Mouse (Mus musculus) hindbrain, embryonic 15.5 days (tissue): ENCODE data around the gene Mup1. TPM values are rescaled to one million over a fixed set of nuclear protein-coding genes. Genes with fewer than 3 reads are reported as not detected.
"Not testable (repeated sequence)": the region's sequence is repeated elsewhere in the genome, so short reads cannot be mapped to it uniquely, and the experiment has no call there.

Source experiments
- ATAC-seq: fragments of 200-750 bp; cut with Nextera tagmentation; 2 replicates; pipeline ENCODE4 v1.8.0; 2017; ENCODE audit warnings: low read depth, moderate number of reproducible peaks, moderate TSS enrichment; ENCODE audit not compliant: low FRiP score
- H3K27ac ChIP-seq: fragments of 300-500 bp; sonication (generic); replicated peaks from 2 replicates; pipeline ENCODE4 v1.5.1; 2015; ENCODE audit warnings: mild to moderate bottlenecking, inconsistent platforms
- H3K27me3 ChIP-seq: fragments of 300-500 bp; sonication (generic); 2 replicates; pipeline ENCODE4 v1.6.1; 2015; ENCODE audit warnings: control low read depth, inconsistent platforms
- H3K36me3 ChIP-seq: fragments of 300-500 bp; sonication (generic); 2 replicates; pipeline ENCODE4 v1.6.1; 2015; ENCODE audit warnings: control low read depth, inconsistent platforms
- H3K4me1 ChIP-seq: fragments of 300-500 bp; sonication (generic); replicated peaks from 2 replicates; pipeline ENCODE4 v1.6.1; 2015; ENCODE audit warnings: control low read depth, inconsistent platforms
- H3K4me2 ChIP-seq: fragments of 300-500 bp; sonication (generic); 2 replicates; pipeline ENCODE4 v1.6.1; 2015; ENCODE audit warnings: moderate library complexity, mild to moderate bottlenecking, inconsistent platforms
- H3K4me3 ChIP-seq: fragments of 300-500 bp; sonication (generic); 2 replicates; pipeline ENCODE4 v1.5.1; 2015; ENCODE audit warnings: mild to moderate bottlenecking, inconsistent platforms
- H3K9ac ChIP-seq: fragments of 300-500 bp; sonication (generic); 2 replicates; pipeline ENCODE4 v1.6.1; 2015; ENCODE audit warnings: inconsistent platforms
- H3K9me3 ChIP-seq: fragments of 300-500 bp; sonication (generic); 2 replicates; pipeline ENCODE4 v1.6.1; 2016; ENCODE audit warnings: control low read depth, inconsistent platforms
- WGBS: fragments of 180-500 bp; shearing (Covaris S2); methylation state at CpG from one replicate; pipeline ENCODE4 v1.1.7; 2015; 5-methylcytosine and 5-hydroxymethylcytosine counted together
- polyA plus RNA-seq: library from polyadenylated mRNA; unstranded; fragments of >200 nt; fragmentation: Nextera tagmentation; extraction: Ambion mirVana; gene quantifications from 2 replicates; pipeline ENCODE4 v1.2.1, GENCODE M21; 2015

Mup1 gene
- not detected in 2 replicates for polyA plus RNA-seq

GRCm38 (mm10) chr4:60501860-60502259, at the start of gene Mup1:
TSS of gene Mup1 (minus strand) at chr4:60501960.
- 87% methylated on average over 2 of the region's 4 CpGs for WGBS
- H3K27ac ChIP-seq, H3K4me3 ChIP-seq, H3K4me2 ChIP-seq, H3K4me1 ChIP-seq, H3K9me3 ChIP-seq, H3K9ac ChIP-seq, ATAC-seq, H3K36me3 ChIP-seq, H3K27me3 ChIP-seq: not testable (repeated sequence)

Other genes starting within 250 kb of the Mup1 start
- not detected in 2 replicates for gene Mup9, start 80.0 kb downstream of the Mup1 start, polyA plus RNA-seq
- gene Mup10, start 80.2 kb upstream of the Mup1 start, polyA plus RNA-seq: not detected in 2 replicates
- not detected in 2 replicates for gene Mup11, start 160.5 kb upstream of the Mup1 start, polyA plus RNA-seq
- gene Mup12, start 239.4 kb upstream of the Mup1 start, polyA plus RNA-seq: not detected in 2 replicates